Mouse (Mus musculus): ENCODE data around the gene Best1.

- no peak for TF ChIP-seq CTCF (IDR thresholded peaks at IDR 0.05; ENCODE audit: borderline replicate concordance, control insufficient read depth, extremely low read depth, insufficient read depth, low read length, poor library complexity)
- TF ChIP-seq POLR2A (IDR thresholded peaks at IDR 0.05; ENCODE audit: control insufficient read depth, extremely low read depth, insufficient read depth, low read length, poor library complexity) = no peak
Observed at GRCm38 (mm10) chr19:10021981-10022380, 20.5 kb upstream of the Best1 start.
